8 mouse cellular contexts compared by ENCODE assay signal in genomic region chr19:46706540-46707295, GRCm38 (mm10). TPM values are rescaled to one million over a fixed set of nuclear protein-coding genes. Genes with fewer than 3 reads are reported as not detected.
DNase-seq lines count a peak whose midpoint lies in the region; ATAC-seq and TF ChIP-seq lines count a peak whose summit lies in the region.

No protein-coding gene starts in this region.

- peak overlapping the region; percentile 60 for H3K4me3 ChIP-seq in lung, embryonic 16.5 days (ENCODE audit: low read length)
- peak overlapping the region; percentile 63 for H3K4me3 ChIP-seq in hindbrain, embryonic 10.5 days
- H3K4me3 ChIP-seq in limb, embryonic 13.5 days = peak overlapping the region; percentile 54
- H3K4me3 ChIP-seq in small intestine, adult 2 months (ENCODE audit: low read depth, low read length) = no peak overlapping the region

- DNase-seq in lung, adult 18-20 months = no peak
- no peak for DNase-seq in hindbrain, embryonic 10.5 days (ENCODE audit: low spot score)
- no peak for DNase-seq in layer of hippocampus, postnatal 36 days
- DNase-seq in urinary bladder, postnatal 10 days (ENCODE audit: low spot score) = no peak
- no peak for DNase-seq in frontal cortex, postnatal 36 days (ENCODE audit: low spot score in 2 of 2)

- TF ChIP-seq POLR2A in small intestine, adult 2 months (IDR thresholded peaks at IDR 0.05; ENCODE audit: low read depth, low read length) = no peak

- TF ChIP-seq CTCF in small intestine, adult 2 months (IDR thresholded peaks at IDR 0.05; ENCODE audit: extremely low read depth, insufficient read length, insufficient replicate concordance, low read depth, low read length) = no peak

- H3K9me3 ChIP-seq in lung, embryonic 16.5 days (ENCODE audit: control insufficient read depth, low read length) = no peaks in the 10 kb centered on the region
- no peaks in the 10 kb centered on the region for H3K9me3 ChIP-seq in hindbrain, embryonic 10.5 days
- H3K9me3 ChIP-seq in limb, embryonic 13.5 days = no peaks in the 10 kb centered on the region

- no peaks in the 10 kb centered on the region for H3K27me3 ChIP-seq in lung, embryonic 16.5 days (ENCODE audit: control insufficient read depth, insufficient read depth, low read depth, low read length)
- H3K27me3 ChIP-seq in hindbrain, embryonic 10.5 days (ENCODE audit: insufficient read depth, poor library complexity, severe bottlenecking) = no peaks in the 10 kb centered on the region
- no peaks in the 10 kb centered on the region for H3K27me3 ChIP-seq in limb, embryonic 13.5 days
- no peaks in the 10 kb centered on the region for H3K27me3 ChIP-seq in small intestine, adult 2 months (ENCODE audit: control insufficient read depth, insufficient read depth, low read length)

- H3K27ac ChIP-seq in lung, embryonic 16.5 days (ENCODE audit: low read length) = no peak overlapping the region
- peak overlapping the region; percentile 91 for H3K27ac ChIP-seq in hindbrain, embryonic 10.5 days
- H3K27ac ChIP-seq in limb, embryonic 13.5 days = no peak overlapping the region
- H3K27ac ChIP-seq in small intestine, adult 2 months (ENCODE audit: insufficient read depth, low read depth, low read length) = peak overlapping the region; percentile 63

- 54% methylated on average over 9 of the region's 9 CpGs for WGBS in lung, embryonic 16.5 days
- 80% methylated on average over 9 of the region's 9 CpGs for WGBS in hindbrain, embryonic 10.5 days
- WGBS in limb, embryonic 13.5 days = 74% methylated on average over 9 of the region's 9 CpGs
- 43% methylated on average over 9 of the region's 9 CpGs for WGBS in small intestine, adult 2 months

- peak overlapping the region; percentile 77 for H3K9ac ChIP-seq in lung, embryonic 16.5 days (ENCODE audit: low read length)
- no peak overlapping the region for H3K9ac ChIP-seq in limb, embryonic 13.5 days

- no peak for ATAC-seq in lung, embryonic 16.5 days (ENCODE audit: low read depth)
- no peak for ATAC-seq in limb, embryonic 13.5 days (ENCODE audit: low FRiP score, low read depth)

- peaks cover 7% of the 10 kb centered on the region for H3K4me1 ChIP-seq in lung, embryonic 16.5 days (replicated peaks; ENCODE audit: control insufficient read depth, insufficient read depth, low read length)
- H3K4me1 ChIP-seq in hindbrain, embryonic 10.5 days (replicated peaks) = peaks cover 20% of the 10 kb centered on the region
- H3K4me1 ChIP-seq in limb, embryonic 13.5 days = peaks cover 11% of the 10 kb centered on the region
- peaks cover 10% of the 10 kb centered on the region; the same call in 1 of the 2 replicates for H3K4me1 ChIP-seq in small intestine, adult 2 months (ENCODE audit: control insufficient read depth, insufficient read depth, insufficient read length, low read length)

- H3K36me3 ChIP-seq in lung, embryonic 16.5 days (ENCODE audit: control insufficient read depth, insufficient read depth, low read length) = no peaks in the 10 kb centered on the region
- H3K36me3 ChIP-seq in hindbrain, embryonic 10.5 days = peaks cover 7% of the 10 kb centered on the region
- H3K36me3 ChIP-seq in limb, embryonic 13.5 days = peaks cover 14% of the 10 kb centered on the region; the same call in 1 of the 2 replicates
- H3K36me3 ChIP-seq in small intestine, adult 2 months (ENCODE audit: control insufficient read depth, insufficient read depth, low read length) = peaks cover 5% of the 10 kb centered on the region; the same call in 1 of the 2 replicates

- H3K4me2 ChIP-seq in lung, embryonic 16.5 days (ENCODE audit: low read depth, low read length) = peak overlapping the region; percentile 90
- peak overlapping the region; percentile 61 for H3K4me2 ChIP-seq in limb, embryonic 13.5 days (replicated peaks)

RNA-seq across cellular contexts. Expression of gene As3mt, which starts 0.5 kb away (rescaled TPM):
- 34.8 and 35.1 TPM in 2 replicates for polyA plus RNA-seq in lung, embryonic 16.5 days (2015; fragmentation: Nextera tagmentation; extraction: Ambion mirVana)
- polyA plus RNA-seq in hindbrain, embryonic 10.5 days (2016; fragmentation: Nextera tagmentation; extraction: Ambion mirVana) = 27.3 and 30.3 TPM in 2 replicates
- 38.3 and 38.5 TPM in 2 replicates for polyA plus RNA-seq in limb, embryonic 13.5 days (2015; fragmentation: Nextera tagmentation; extraction: Ambion mirVana)
- 3.4 and 10.3 TPM in 2 replicates for polyA plus RNA-seq in small intestine, adult 2 months (2012; rRNA removed)
- 10 to 100 TPM; 21.3 to 22.4 TPM for total RNA-seq in layer of hippocampus, postnatal 36 days (2021)

RNA-seq across cellular contexts. Expression of gene Borcs7, which starts 17.0 kb away (rescaled TPM):
- 15.9 and 16.3 TPM in 2 replicates for polyA plus RNA-seq in lung, embryonic 16.5 days (2015; fragmentation: Nextera tagmentation; extraction: Ambion mirVana)
- polyA plus RNA-seq in hindbrain, embryonic 10.5 days (2016; fragmentation: Nextera tagmentation; extraction: Ambion mirVana) = 14.4 and 15.7 TPM in 2 replicates
- polyA plus RNA-seq in limb, embryonic 13.5 days (2015; fragmentation: Nextera tagmentation; extraction: Ambion mirVana) = 15.7 and 18.1 TPM in 2 replicates
- polyA plus RNA-seq in small intestine, adult 2 months (2012; rRNA removed) = 1.1 and 2.0 TPM in 2 replicates
- 10 to 100 TPM; 20.6 to 22.0 TPM for total RNA-seq in layer of hippocampus, postnatal 36 days (2021)

RNA-seq across cellular contexts. Expression of gene Cyp17a1, which starts 33.7 kb away (rescaled TPM):
- 0.09 and 0.38 TPM in 2 replicates for polyA plus RNA-seq in lung, embryonic 16.5 days (2015; fragmentation: Nextera tagmentation; extraction: Ambion mirVana)
- not detected in 2 replicates for polyA plus RNA-seq in hindbrain, embryonic 10.5 days (2016; fragmentation: Nextera tagmentation; extraction: Ambion mirVana)
- polyA plus RNA-seq in limb, embryonic 13.5 days (2015; fragmentation: Nextera tagmentation; extraction: Ambion mirVana) = 0.05 TPM in 1 of 2 replicates, not detected in the other
- 0.11 and 0.95 TPM in 2 replicates for polyA plus RNA-seq in small intestine, adult 2 months (2012; rRNA removed)
- not detected for total RNA-seq in layer of hippocampus, postnatal 36 days (2021)

RNA-seq across cellular contexts. Expression of gene Cnnm2, which starts 54.7 kb away (rescaled TPM):
- polyA plus RNA-seq in lung, embryonic 16.5 days (2015; fragmentation: Nextera tagmentation; extraction: Ambion mirVana) = 2.5 and 2.6 TPM in 2 replicates
- polyA plus RNA-seq in hindbrain, embryonic 10.5 days (2016; fragmentation: Nextera tagmentation; extraction: Ambion mirVana) = 2.7 and 4.0 TPM in 2 replicates
- polyA plus RNA-seq in limb, embryonic 13.5 days (2015; fragmentation: Nextera tagmentation; extraction: Ambion mirVana) = 3.2 and 4.1 TPM in 2 replicates
- 11.1 and 16.9 TPM in 2 replicates for polyA plus RNA-seq in small intestine, adult 2 months (2012; rRNA removed)
- total RNA-seq in layer of hippocampus, postnatal 36 days (2021) = 10 to 100 TPM; 36.6 to 39.8 TPM

Comparison
In these comparisons a context has a peak if more than half of its experiments do, and no peak if none do; other contexts are left out.
1. H3K27ac ChIP-seq: peak in hindbrain, embryonic 10.5 days (single experiment) and small intestine, adult 2 months (single experiment); none in lung, embryonic 16.5 days (single experiment) and limb, embryonic 13.5 days (single experiment).